Mouse (Mus musculus) small intestine, adult 2 months (tissue): Measurements from ENCODE around the gene Cmtm6.

Source experiments
- CTCF ChIP-seq: fragments of 200-500 bp; IDR thresholded peaks from 2 replicates; pipeline ENCODE4 v1.5.1; 2012; ENCODE audit warnings: low read depth, mild to moderate bottlenecking, control low read depth, inconsistent platforms, low read length, moderate library complexity, mixed read lengths; ENCODE audit not compliant: insufficient replicate concordance, insufficient read length; ENCODE audit errors: extremely low read depth
- POLR2A ChIP-seq: fragments of 200-500 bp; IDR thresholded peaks from 2 replicates; pipeline ENCODE4 v1.6.1; 2012; ENCODE audit warnings: low read depth, mild to moderate bottlenecking, control low read depth, inconsistent platforms, low read length, moderate library complexity

DNA sequence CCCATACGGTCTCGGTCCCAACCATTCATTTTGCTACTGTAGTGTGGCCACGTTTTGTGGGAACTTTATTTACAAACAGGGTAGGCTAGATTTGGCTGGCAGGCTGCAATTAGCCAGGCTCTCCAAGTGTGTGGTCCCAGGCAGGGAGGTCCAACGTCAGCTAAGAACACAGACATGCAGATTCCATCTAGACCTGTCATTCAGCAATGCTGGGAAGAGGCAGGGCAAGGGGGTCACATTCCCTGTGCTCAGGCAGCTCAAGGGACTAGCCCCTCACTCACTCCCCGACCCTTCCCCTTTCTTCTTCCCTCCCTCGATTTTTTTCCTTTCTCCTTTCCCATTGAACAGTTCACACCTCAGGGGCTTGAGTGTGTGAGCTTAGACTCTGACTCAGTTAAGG lies 67.9 kb downstream of the Cmtm6 start:
- TF ChIP-seq POLR2A (no peak), CTCF (no peak)
